Mouse (Mus musculus): Measurements from ENCODE around the gene Ece2. TPM values are rescaled to one million over a fixed set of nuclear protein-coding genes. Genes with fewer than 3 reads are reported as not detected.
A peak's percentile ranks its signal among the peaks of the same experiment; 100 is the strongest.
"Not testable (repeated sequence)": the region's sequence is repeated elsewhere in the genome, so short reads cannot be mapped to it uniquely, and the experiment has no call there.

The Ece2 gene
- total and polyA plus RNA-seq, 3 experiments = 2.3 to 18.8 (median 9.3) TPM

GRCm38 (mm10) chr16:20621991-20622685 is 7.5 kb upstream of the Ece2 start:
- DNase-seq = peak; percentile 95

GRCm38 (mm10) chr16:20623211-20623610 is 6.4 kb upstream of the Ece2 start:
- no peak for DNase-seq

GRCm38 (mm10) chr16:20628871-20629391 is 697 bp upstream of the Ece2 start:
- DNase-seq = no peak

GRCm38 (mm10) chr16:20637410-20637809 is 7.8 kb downstream of the Ece2 start:
- DNase-seq = no peak

- no peak for DNase-seq
These were observed 8.7 kb downstream of the Ece2 start for GRCm38 (mm10) chr16:20638367-20638766.

GRCm38 (mm10) chr16:20642161-20642560 is 12.5 kb downstream of the Ece2 start:
- DNase-seq = peak; percentile 80

GRCm38 (mm10) chr16:20643911-20644310 is 14.3 kb downstream of the Ece2 start:
- DNase-seq = peak; percentile 80

- DNase-seq = peak; percentile 98
These were observed 21.7 kb downstream of the Ece2 start, which contains the start of gene Psmd2 for GRCm38 (mm10) chr16:20651076-20651946. TSS of gene Psmd2 (plus strand) at chr16:20651652.

GRCm38 (mm10) chr16:20651947-20652310 is 22.3 kb downstream of the Ece2 start:
- DNase-seq = no peak

- DNase-seq = no peak
These were observed 23.7 kb downstream of the Ece2 start for GRCm38 (mm10) chr16:20653315-20653714.

- DNase-seq = no peak
These were observed 28.0 kb downstream of the Ece2 start for GRCm38 (mm10) chr16:20657661-20658060.

GRCm38 (mm10) chr16:20668013-20668412 is 38.4 kb downstream of the Ece2 start, which contains the start of gene Eif4g1:
TSS of gene Eif4g1 (plus strand) at chr16:20668313.
- DNase-seq = not testable (repeated sequence)

- no peak for DNase-seq
These were observed 40.7 kb downstream of the Ece2 start for GRCm38 (mm10) chr16:20670291-20670690.

GRCm38 (mm10) chr16:20671886-20672285 is 42.3 kb downstream of the Ece2 start:
- DNase-seq = no peak

GRCm38 (mm10) chr16:20672500-20672902 is 42.9 kb downstream of the Ece2 start:
- DNase-seq = peak; percentile 98

- peak; percentile 80 for DNase-seq
These were observed 43.5 kb downstream of the Ece2 start for GRCm38 (mm10) chr16:20672965-20673705.

- DNase-seq = peak; percentile 76
These were observed 44.2 kb downstream of the Ece2 start for GRCm38 (mm10) chr16:20673706-20674303.

- DNase-seq = no peak
These were observed 45.6 kb downstream of the Ece2 start for GRCm38 (mm10) chr16:20675213-20675612.

GRCm38 (mm10) chr16:20676702-20677101 is 47.1 kb downstream of the Ece2 start:
- DNase-seq = no peak

- no peak for DNase-seq
These were observed 47.8 kb downstream of the Ece2 start for GRCm38 (mm10) chr16:20677380-20677779.

- DNase-seq = peak; percentile 97
These were observed 48.5 kb downstream of the Ece2 start for GRCm38 (mm10) chr16:20677974-20678675.
